In genomic region chr2:32878396-32878795, GRCm38 (mm10) we compare ENCODE assay signal across 9 mouse cellular contexts. TPM values are rescaled to one million over a fixed set of nuclear protein-coding genes. Genes with fewer than 3 reads are reported as not detected.
DNase-seq lines count a peak whose midpoint lies in the region; ATAC-seq and TF ChIP-seq lines count a peak whose summit lies in the region.
"Had no signal": no experiment of that assay in that cellular context is flagged by ENCODE, and none has a peak within 500 bp of the region (broad histone marks: within the 10 kb centered on the region; RNA-seq: fewer than 3 reads in every experiment).

No protein-coding gene starts in this region.

- no peaks in the 10 kb centered on the region for H3K27me3 ChIP-seq in liver, embryonic 11.5 days (replicated peaks; ENCODE audit: control insufficient read depth, insufficient read depth, low read length)
- no peaks in the 10 kb centered on the region for H3K27me3 ChIP-seq in hindbrain, postnatal 0 days (ENCODE audit: insufficient read depth, low read length)
- no peaks in the 10 kb centered on the region for H3K27me3 ChIP-seq in liver, postnatal 0 days (ENCODE audit: insufficient read depth, low read length)
- no peaks in the 10 kb centered on the region for H3K27me3 ChIP-seq in stomach, embryonic 14.5 days (ENCODE audit: control insufficient read depth, insufficient read depth, low read length)
- H3K27me3 ChIP-seq: Patski had no signal

- no peak for TF ChIP-seq CTCF in hindbrain, postnatal 0 days (IDR thresholded peaks at IDR 0.05; ENCODE audit: low read depth)
- TF ChIP-seq CTCF in liver, postnatal 0 days (IDR thresholded peaks at IDR 0.05; ENCODE audit: low read depth), result no peak

- no peaks in the 10 kb centered on the region for H3K9me3 ChIP-seq in liver, embryonic 11.5 days (ENCODE audit: control insufficient read depth, low read length)
- H3K9me3 ChIP-seq in hindbrain, postnatal 0 days (ENCODE audit: low read length), result no peaks in the 10 kb centered on the region
- H3K9me3 ChIP-seq in liver, postnatal 0 days (ENCODE audit: low read length), result no peaks in the 10 kb centered on the region
- no peaks in the 10 kb centered on the region for H3K9me3 ChIP-seq in stomach, embryonic 14.5 days (ENCODE audit: control insufficient read depth, low read depth, low read length)

- peak overlapping the region; percentile 96 for H3K4me2 ChIP-seq in liver, embryonic 11.5 days
- H3K4me2 ChIP-seq in hindbrain, postnatal 0 days (ENCODE audit: low read depth, low read length), result peak overlapping the region; percentile 96
- H3K4me2 ChIP-seq in liver, postnatal 0 days (ENCODE audit: low read depth, low read length), result peak overlapping the region; percentile 97; the same call in 1 of the 2 replicates
- H3K4me2 ChIP-seq in stomach, embryonic 14.5 days (replicated peaks; ENCODE audit: low read depth, low read length), result peak overlapping the region; percentile 89

- peaks cover 65% of the 10 kb centered on the region for H3K4me1 ChIP-seq in liver, embryonic 11.5 days (replicated peaks; ENCODE audit: control insufficient read depth, insufficient read depth, low read length)
- H3K4me1 ChIP-seq in hindbrain, postnatal 0 days (ENCODE audit: insufficient read depth, low read length), result peaks cover 41% of the 10 kb centered on the region
- peaks cover 51% of the 10 kb centered on the region for H3K4me1 ChIP-seq in liver, postnatal 0 days (ENCODE audit: insufficient read depth)
- peaks cover 64% of the 10 kb centered on the region for H3K4me1 ChIP-seq in stomach, embryonic 14.5 days (ENCODE audit: control insufficient read depth, insufficient read depth, low read length)

- no peak overlapping the region for H3K9ac ChIP-seq in liver, embryonic 11.5 days (ENCODE audit: low read depth, low read length)
- peak overlapping the region; percentile 81; the same call in 1 of the 2 replicates for H3K9ac ChIP-seq in hindbrain, postnatal 0 days (replicated peaks; ENCODE audit: low read length)
- no peak overlapping the region for H3K9ac ChIP-seq in liver, postnatal 0 days (replicated peaks)
- no peak overlapping the region for H3K9ac ChIP-seq in stomach, embryonic 14.5 days (replicated peaks; ENCODE audit: low read depth, low read length)

- H3K36me3 ChIP-seq in liver, embryonic 11.5 days (ENCODE audit: control insufficient read depth, insufficient read depth, low read length), result no peaks in the 10 kb centered on the region
- H3K36me3 ChIP-seq in hindbrain, postnatal 0 days (ENCODE audit: insufficient read depth, low read length), result no peaks in the 10 kb centered on the region
- H3K36me3 ChIP-seq in liver, postnatal 0 days (replicated peaks; ENCODE audit: insufficient read depth, low read length), result no peaks in the 10 kb centered on the region
- H3K36me3 ChIP-seq in stomach, embryonic 14.5 days (ENCODE audit: control insufficient read depth, insufficient read depth, low read length), result no peaks in the 10 kb centered on the region

- ATAC-seq in liver, embryonic 11.5 days (replicated peaks; ENCODE audit: low FRiP score), result no peak
- no peak for ATAC-seq in hindbrain, postnatal 0 days
- ATAC-seq in liver, postnatal 0 days, result no peak
- ATAC-seq in stomach, embryonic 14.5 days (ENCODE audit: insufficient number of reproducible peaks, insufficient read depth, low FRiP score, low read depth), result no peak
- ATAC-seq: Patski had no signal

- H3K27ac ChIP-seq in liver, embryonic 11.5 days (ENCODE audit: low read depth, low read length), result no peak overlapping the region
- no peak overlapping the region for H3K27ac ChIP-seq in hindbrain, postnatal 0 days
- H3K27ac ChIP-seq in liver, postnatal 0 days (ENCODE audit: low read depth), result no peak overlapping the region
- H3K27ac ChIP-seq in stomach, embryonic 14.5 days (ENCODE audit: low read length), result peak overlapping the region; percentile 66; the same call in 1 of the 2 replicates

- no peak for TF ChIP-seq EP300 in liver, postnatal 0 days (IDR thresholded peaks at IDR 0.05; ENCODE audit: low read depth)

- no peak overlapping the region for H3K4me3 ChIP-seq in liver, embryonic 11.5 days (ENCODE audit: low read depth, low read length)
- no peak overlapping the region for H3K4me3 ChIP-seq in hindbrain, postnatal 0 days (ENCODE audit: low read length)
- no peak overlapping the region for H3K4me3 ChIP-seq in liver, postnatal 0 days (ENCODE audit: low read depth, low read length)
- H3K4me3 ChIP-seq in stomach, embryonic 14.5 days (ENCODE audit: low read depth, low read length), result peak overlapping the region; percentile 78

- 65% methylated on average over 3 of the region's 3 CpGs for WGBS in liver, embryonic 11.5 days
- WGBS in hindbrain, postnatal 0 days, result 60% methylated on average over 3 of the region's 3 CpGs
- WGBS in liver, postnatal 0 days (ENCODE audit: insufficient replicate concordance), result 67% methylated on average over 3 of the region's 3 CpGs
- WGBS in stomach, embryonic 14.5 days, result 59% methylated on average over 3 of the region's 3 CpGs

- no peak for DNase-seq in liver, embryonic 11.5 days (ENCODE audit: low spot score)
- DNase-seq in liver, result no peak
- DNase-seq in hindbrain, postnatal 0 days (ENCODE audit: low spot score), result no peak
- no peak for DNase-seq in liver, postnatal 0 days
- no peak for DNase-seq in embryo, embryonic 9.5 days (ENCODE audit: extremely low spot score)
- no peak for DNase-seq in B cell, adult 2 months
- no peak for DNase-seq in Muller cell, postnatal 12 days (ENCODE audit: inconsistent ontology term)

RNA-seq across cellular contexts. Expression of gene Fam129b, which starts 2.5 kb away (rescaled TPM):
- polyA plus RNA-seq in liver, embryonic 11.5 days (2014; fragmentation: Nextera tagmentation; extraction: Ambion mirVana), result 11.1 and 11.9 TPM in 2 replicates
- 49.8 and 52.7 TPM in 2 replicates for total RNA-seq in hindbrain, postnatal 0 days (2014; rRNA removed)
- 20.8 and 23.5 TPM in 2 replicates for polyA plus RNA-seq in hindbrain, postnatal 0 days (2015; fragmentation: Nextera tagmentation; extraction: Ambion mirVana)
- polyA plus RNA-seq in liver, postnatal 0 days (2015; fragmentation: Nextera tagmentation; extraction: Ambion mirVana), result 5.2 and 5.9 TPM in 2 replicates
- polyA plus RNA-seq in stomach, embryonic 14.5 days (2014; fragmentation: Nextera tagmentation; extraction: Ambion mirVana), result 31.9 and 34.7 TPM in 2 replicates

RNA-seq across cellular contexts. Expression of gene Stxbp1, which starts 31.4 kb away (rescaled TPM):
- 11.8 and 12.0 TPM in 2 replicates for polyA plus RNA-seq in liver, embryonic 11.5 days (2014; fragmentation: Nextera tagmentation; extraction: Ambion mirVana)
- 142 and 149 TPM in 2 replicates for total RNA-seq in hindbrain, postnatal 0 days (2014; rRNA removed)
- polyA plus RNA-seq in hindbrain, postnatal 0 days (2015; fragmentation: Nextera tagmentation; extraction: Ambion mirVana), result 318 and 348 TPM in 2 replicates
- polyA plus RNA-seq in liver, postnatal 0 days (2015; fragmentation: Nextera tagmentation; extraction: Ambion mirVana), result 2.1 and 2.3 TPM in 2 replicates
- 22.6 and 23.5 TPM in 2 replicates for polyA plus RNA-seq in stomach, embryonic 14.5 days (2014; fragmentation: Nextera tagmentation; extraction: Ambion mirVana)

Comparison
In these comparisons a context has a peak if more than half of its experiments do, and no peak if none do; other contexts are left out.
1. RNA of gene Stxbp1, which starts 31.4 kb away (polyA plus RNA-seq): 318 to 348 TPM in hindbrain, postnatal 0 days; 22.6 to 23.5 TPM in stomach, embryonic 14.5 days, 11.8 to 12.0 TPM in liver, embryonic 11.5 days and 2.1 to 2.3 TPM in liver, postnatal 0 days; every median in the first group is over 10 times any median in the second.
2. Peak in every context shown above with its lines, with median percentiles within 50 percentile points of each other: H3K4me2 ChIP-seq.